Mouse (Mus musculus) liver, embryonic 14.5 days (tissue): ENCODE measurements at regions not wholly inside any gene's neighbourhood (a gene's known extent, or its start where the extent isn't known, plus 50 kb on each side); places are given as distances from the start of the nearest gene placed in this dataset.

Experiments
- CTCF ChIP-seq: IDR thresholded peaks from 2 replicates; pipeline ENCODE4 v1.5.1; 2016; ENCODE audit warnings: antibody characterized with exemption, low read depth, control low read depth
- EP300 ChIP-seq: IDR thresholded peaks from 2 replicates; pipeline ENCODE4 v1.6.1; 2016; ENCODE audit warnings: antibody characterized with exemption, low read depth

DNA sequence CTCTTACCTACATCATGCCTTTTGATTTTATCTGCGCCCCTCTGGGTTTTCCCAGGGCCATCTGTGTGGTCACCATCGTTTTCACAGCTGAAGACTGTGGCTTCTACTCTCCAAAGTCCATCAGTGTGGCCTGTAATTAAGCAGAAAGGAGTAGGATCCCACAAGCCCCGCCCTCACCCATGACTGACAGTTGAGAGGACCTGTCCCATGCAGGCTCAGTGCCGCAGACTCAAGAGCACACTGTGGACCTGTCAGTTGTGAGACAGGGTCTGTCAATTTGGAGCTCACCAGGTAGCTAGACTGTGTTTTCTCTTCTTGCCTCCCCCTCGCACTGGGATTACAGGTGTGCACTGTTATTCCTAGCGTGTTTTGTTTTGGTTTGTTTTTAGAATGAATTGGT is 53.9 kb upstream of the Mki67 start:
- TF ChIP-seq CTCF (no peak), EP300 (no peak)
